Mouse (Mus musculus) CH12F3 (cell line): ENCODE data around the gene Asf1b.
"Not testable (repeated sequence)": the region's sequence is repeated elsewhere in the genome, so short reads cannot be mapped to it uniquely, and the experiment has no call there.

Experiments
- in situ Hi-C: fragments of 300-500 bp; cut with MboI; formaldehyde crosslinking; loops from 2 replicates; pipeline ENCODE4 v1.14.3; 2020; ENCODE audit warnings: low sequenced_read_pairs

Gene Asf1b

GRCm38 (mm10) chr8:83956789-83957188 lies 1.5 kb downstream of the Asf1b start:
- in situ Hi-C loops = loop anchor here (10.0 kb wide), 1 partner anchor 172 kb away; no protein-coding TSS in a partner anchor

- in situ Hi-C loops = no loop called here
Observed at GRCm38 (mm10) chr8:83964015-83964765, 8.9 kb downstream of the Asf1b start.

- in situ Hi-C loops = no loop called here
Observed at GRCm38 (mm10) chr8:83967701-83968100, 12.4 kb downstream of the Asf1b start.

- in situ Hi-C loops = no loop called here
Observed at GRCm38 (mm10) chr8:83971121-83971520, 15.8 kb downstream of the Asf1b start.

GRCm38 (mm10) chr8:83971661-83972060 lies 16.4 kb downstream of the Asf1b start:
- in situ Hi-C loops = no loop called here

GRCm38 (mm10) chr8:83972150-83973120 lies 17.1 kb downstream of the Asf1b start, which contains the start of gene Prkaca:
Prkaca (plus strand) TSS chr8:83972993.
- in situ Hi-C loops = no loop called here

- in situ Hi-C loops = no loop called here
Observed at GRCm38 (mm10) chr8:83973161-83974031, 18.1 kb downstream of the Asf1b start.

- in situ Hi-C loops = no loop called here
Observed at GRCm38 (mm10) chr8:83974521-83974920, 19.2 kb downstream of the Asf1b start.

- in situ Hi-C loops = no loop called here
Observed at GRCm38 (mm10) chr8:83976101-83976630, 20.9 kb downstream of the Asf1b start.

- in situ Hi-C loops = no loop called here
Observed at GRCm38 (mm10) chr8:83976779-83977350, 21.6 kb downstream of the Asf1b start.

GRCm38 (mm10) chr8:83977646-83978045 lies 22.3 kb downstream of the Asf1b start:
- in situ Hi-C loops = no loop called here

- in situ Hi-C loops = no loop called here
Observed at GRCm38 (mm10) chr8:83978200-83978599, 22.9 kb downstream of the Asf1b start.

- in situ Hi-C loops = no loop called here
Observed at GRCm38 (mm10) chr8:83980250-83980649, 24.9 kb downstream of the Asf1b start.

- in situ Hi-C loops = no loop called here
Observed at GRCm38 (mm10) chr8:83980845-83981244, 25.5 kb downstream of the Asf1b start.

GRCm38 (mm10) chr8:83981533-83981932 lies 26.2 kb downstream of the Asf1b start:
- in situ Hi-C loops = no loop called here

GRCm38 (mm10) chr8:83982449-83982848 lies 27.1 kb downstream of the Asf1b start:
- in situ Hi-C loops = no loop called here

GRCm38 (mm10) chr8:83983222-83983621 lies 27.9 kb downstream of the Asf1b start:
- in situ Hi-C loops = not testable (repeated sequence)

GRCm38 (mm10) chr8:83989243-83989642 lies 33.9 kb downstream of the Asf1b start:
- in situ Hi-C loops = no loop called here

- in situ Hi-C loops = no loop called here
Observed at GRCm38 (mm10) chr8:83990170-83990569, 34.9 kb downstream of the Asf1b start.

GRCm38 (mm10) chr8:83992488-83992887 lies 37.2 kb downstream of the Asf1b start:
- in situ Hi-C loops = no loop called here
